Mouse (Mus musculus) layer of hippocampus, adult 8-10 months (tissue): ENCODE results near the gene Ermap. TPM values are rescaled to one million over a fixed set of nuclear protein-coding genes. Genes with fewer than 3 reads are reported as not detected.

Source experiments
- DNase-seq, 2 experiments: peaks; one replicate each; pipeline ENCODE4 v3.0.0; 2022; ENCODE audit warnings: low spot score in 2 of 2
- total RNA-seq, 4 experiments: library from RNA; stranded (reverse); gene quantifications; 2 replicates each; pipeline ENCODE4 v1.2.4; 2022

Gene Ermap
- total RNA-seq, 4 experiments from 2014 or later = 0.23 to 0.54 (median 0.28) TPM

DNA sequence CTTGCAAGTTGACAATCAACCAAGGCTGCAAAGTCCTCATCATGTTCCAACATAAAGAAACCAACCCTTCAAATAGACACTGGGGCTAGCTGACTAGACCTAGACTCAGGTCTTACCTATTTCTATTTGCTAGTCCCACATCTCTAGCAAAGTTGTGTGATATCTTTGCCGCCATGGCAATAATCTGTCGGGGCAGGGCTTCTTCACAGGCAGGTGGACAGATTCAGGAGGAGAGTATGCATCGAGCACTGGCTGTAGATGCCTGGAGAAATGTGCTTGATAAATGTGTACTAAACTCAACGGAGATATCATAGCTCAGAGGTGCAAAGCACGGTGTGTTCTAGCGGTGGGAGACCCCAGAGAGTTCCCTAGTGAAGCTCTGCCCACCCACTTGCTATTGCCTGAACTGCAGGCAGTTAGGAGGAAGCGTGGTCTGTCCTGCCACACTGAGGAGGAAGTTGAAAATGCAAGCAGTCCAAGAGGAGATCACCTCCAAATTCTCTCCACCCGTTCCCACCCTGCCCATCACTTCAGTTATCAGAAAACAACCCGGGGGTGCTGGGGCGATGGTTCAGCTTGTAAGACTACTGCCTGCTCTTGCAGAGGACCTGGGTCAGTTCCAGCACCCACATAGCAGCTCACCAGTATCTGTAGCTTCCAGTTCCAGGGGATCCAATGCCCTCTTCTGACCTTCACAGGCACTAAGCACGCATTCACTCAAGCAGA, 1.6 kb downstream of the Ermap start:
- DNase-seq = no peak

DNA sequence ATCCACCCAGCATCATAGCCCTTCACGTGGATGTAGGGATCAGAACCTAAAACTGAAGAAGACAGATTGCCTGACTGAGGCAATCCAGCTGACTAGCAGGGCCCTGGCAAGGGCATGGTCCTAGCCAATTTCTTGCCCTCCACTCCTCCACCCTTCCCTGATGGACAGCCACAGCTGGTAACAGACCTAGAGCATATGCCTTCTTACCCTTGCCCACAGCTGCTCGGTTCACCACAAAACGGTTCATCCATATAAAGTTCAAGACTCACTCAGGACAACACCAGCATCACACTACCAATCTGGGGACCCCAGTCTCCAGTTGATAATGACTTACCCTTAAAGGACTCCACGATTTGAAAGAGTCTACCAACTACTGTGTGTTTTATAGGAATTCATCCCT, 4.0 kb downstream of the Ermap start:
- DNase-seq = no peak

GRCm38 (mm10) chr4:119183525-119183924, 6.3 kb downstream of the Ermap start:
- DNase-seq = no peak

DNA sequence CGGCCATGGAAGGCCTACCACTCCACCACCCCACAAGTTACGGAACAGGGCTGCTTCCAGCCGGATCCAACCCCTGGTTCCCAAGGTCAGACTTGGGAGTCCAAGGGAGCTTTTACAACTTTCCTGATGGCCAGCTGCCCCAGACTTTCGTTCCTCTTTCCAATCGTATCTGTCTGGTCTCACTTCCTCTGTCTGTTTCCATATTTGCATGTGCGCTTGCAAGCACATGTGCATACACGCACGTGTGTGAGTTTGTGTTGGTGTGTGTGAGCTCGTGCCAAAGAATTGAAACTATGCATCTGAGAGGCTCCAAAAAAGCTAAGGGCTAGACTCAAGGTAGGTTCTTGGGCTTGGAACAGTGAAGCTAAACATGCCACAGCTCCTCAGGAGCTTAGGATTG, 8.4 kb downstream of the Ermap start:
- no peak for DNase-seq

DNA sequence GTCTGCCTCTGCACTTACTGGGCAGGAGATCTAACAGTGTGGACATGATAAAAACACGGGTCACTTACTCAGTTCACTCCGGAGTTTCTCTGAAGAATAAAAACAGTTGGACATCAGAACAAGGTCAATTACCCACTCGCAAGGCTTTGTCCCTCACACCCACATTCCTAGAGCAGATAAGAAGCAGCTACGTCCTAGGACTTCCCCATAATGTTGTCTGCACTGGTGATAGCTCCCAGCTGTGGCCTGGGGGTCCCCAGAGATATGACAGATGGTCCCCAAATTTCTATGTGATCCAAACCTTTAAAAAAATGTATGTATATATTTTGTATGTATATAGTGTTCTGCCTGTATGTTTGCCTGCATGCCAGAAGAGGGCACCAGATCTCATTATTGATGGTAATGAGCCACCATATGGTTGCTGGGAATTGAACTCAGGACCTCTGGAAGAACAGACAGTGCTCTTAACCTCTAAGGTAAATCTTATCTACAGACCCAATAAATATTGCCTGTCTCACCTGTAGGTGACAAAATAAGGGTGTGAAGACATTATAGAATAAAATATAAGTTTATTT, 9.6 kb downstream of the Ermap start:
- DNase-seq = no peak

DNA sequence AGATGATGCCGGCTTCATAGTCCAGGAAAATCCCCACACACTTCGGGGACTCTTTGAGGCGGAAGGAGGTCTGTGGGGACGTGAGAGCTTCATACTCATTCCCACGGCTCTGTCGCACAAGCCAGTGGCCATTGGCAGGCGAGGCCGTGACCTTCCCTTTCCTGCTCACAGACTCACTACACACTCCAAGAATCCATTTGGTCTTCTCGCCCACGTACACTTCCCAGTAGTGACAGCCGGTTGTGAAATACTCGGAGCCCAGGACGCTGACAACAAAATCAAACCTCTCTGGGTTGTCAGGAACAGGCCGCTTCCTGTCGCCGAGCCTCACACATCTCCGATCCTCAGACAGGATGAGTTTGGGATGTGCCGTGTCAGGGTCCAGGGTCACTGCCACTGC, 11.5 kb downstream of the Ermap start:
- no peak for DNase-seq

DNA sequence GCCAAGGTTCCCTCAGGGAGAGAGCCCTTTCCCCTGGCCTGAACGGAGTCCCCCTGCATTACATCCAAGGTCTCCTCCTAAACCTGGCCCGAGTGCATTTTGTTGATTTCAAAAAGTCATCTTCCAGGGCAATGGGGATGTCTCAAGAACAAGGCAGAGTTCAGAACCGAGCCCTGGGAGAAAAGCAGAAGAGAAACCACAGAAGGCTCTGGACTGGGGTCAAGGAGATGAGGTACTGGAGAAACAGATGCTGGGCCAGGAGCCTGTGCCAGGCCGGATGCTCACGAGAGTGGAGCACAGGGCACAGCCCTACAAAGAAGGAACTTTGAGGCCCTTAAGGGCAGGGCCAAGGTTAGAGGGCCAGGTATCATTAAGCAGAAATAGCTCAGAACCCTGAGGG, 12.1 kb downstream of the Ermap start:
- no peak for DNase-seq

GRCm38 (mm10) chr4:119173851-119174453, 15.9 kb downstream of the Ermap start, which contains the start of gene Zfp691:
Gene Zfp691, minus strand, starts transcription at chr4:119174195.
- DNase-seq = peak; percentile 96

- DNase-seq = no peak
These were observed 16.7 kb downstream of the Ermap start for GRCm38 (mm10) chr4:119172919-119173650.

DNA sequence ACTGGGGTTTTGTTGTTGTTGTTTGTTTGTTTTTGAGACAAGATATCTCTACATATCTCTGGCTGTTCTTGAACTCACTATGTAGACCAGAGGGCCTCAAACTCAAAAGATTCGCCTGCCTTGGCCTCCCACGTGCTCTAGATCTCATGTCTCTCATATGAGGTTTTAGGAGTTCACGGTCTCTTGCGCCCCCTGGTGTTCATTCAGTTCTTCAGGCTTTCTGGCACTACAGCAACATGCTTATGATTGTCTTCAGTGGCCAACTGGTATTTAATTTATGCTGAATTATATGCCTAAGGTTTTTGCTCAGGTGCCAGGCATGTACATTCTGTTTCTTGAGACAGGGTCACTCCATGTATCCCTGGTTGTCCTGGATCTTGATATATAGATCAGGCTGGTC, 22.1 kb downstream of the Ermap start:
- DNase-seq = peak; percentile 82 to 93

- DNase-seq = no peak
These were observed 22.7 kb downstream of the Ermap start for GRCm38 (mm10) chr4:119167068-119167467.

DNA sequence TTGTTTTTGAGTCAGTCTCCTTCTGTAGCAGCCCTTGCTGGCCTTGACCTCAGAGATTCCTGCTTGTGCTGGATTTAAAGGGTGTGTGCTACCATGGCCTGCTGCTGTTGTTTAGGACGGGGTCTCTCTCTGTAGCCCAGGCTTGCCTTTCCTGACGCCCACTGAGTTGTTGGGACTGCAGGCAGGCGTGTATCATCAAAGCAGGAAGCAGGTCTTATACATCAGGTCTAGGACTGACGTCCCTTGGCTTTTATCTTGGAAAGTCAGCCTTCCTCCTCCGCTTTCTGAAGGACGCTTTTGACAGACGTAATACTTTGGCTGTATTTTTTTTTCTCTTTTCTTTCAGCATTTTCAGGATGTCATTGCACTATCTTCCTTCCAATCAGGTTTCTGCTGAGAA, 23.9 kb downstream of the Ermap start:
- no peak for DNase-seq

DNA sequence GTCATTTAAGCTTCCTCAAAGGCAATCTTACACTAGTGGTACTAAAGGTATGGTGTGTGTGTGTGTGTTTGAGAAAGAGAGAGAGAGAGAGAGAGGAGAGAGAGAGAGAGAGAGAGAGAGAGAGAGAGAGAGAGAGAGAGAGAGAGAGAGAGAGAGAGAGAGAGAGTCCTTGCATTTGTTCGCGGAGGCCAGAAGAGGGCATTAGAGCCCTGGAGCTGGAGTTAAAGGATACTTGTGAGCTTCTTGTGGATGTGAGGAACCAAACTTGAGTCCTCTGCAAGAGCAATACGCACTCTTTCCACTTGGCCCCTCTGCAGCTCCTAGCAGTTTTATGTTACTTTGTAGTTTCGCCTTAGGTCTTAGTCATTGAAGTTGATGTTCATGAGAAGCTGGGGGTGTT, 26.8 kb downstream of the Ermap start:
- DNase-seq = no peak

DNA sequence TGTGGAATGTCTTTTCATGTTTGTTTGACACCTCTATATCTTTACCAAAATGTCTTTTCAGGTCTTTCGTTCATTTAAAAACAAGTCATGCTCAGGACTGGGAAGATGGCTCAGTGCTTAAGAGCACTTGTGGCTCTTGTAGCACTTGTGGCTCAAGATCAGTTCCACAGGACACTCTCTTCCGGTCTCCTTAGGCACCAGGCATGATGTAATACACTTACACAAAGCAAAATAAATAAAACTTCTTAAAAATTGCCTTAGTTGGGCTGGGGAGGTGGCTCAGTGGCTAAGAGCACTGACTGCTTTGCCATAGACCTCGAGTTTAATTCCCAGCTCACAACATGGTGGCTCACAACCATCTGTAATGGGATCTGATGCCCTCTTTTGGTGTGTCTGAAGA, 28.5 kb downstream of the Ermap start:
- DNase-seq = no peak

GRCm38 (mm10) chr4:119157891-119158290, 31.9 kb downstream of the Ermap start:
- no peak for DNase-seq

DNA sequence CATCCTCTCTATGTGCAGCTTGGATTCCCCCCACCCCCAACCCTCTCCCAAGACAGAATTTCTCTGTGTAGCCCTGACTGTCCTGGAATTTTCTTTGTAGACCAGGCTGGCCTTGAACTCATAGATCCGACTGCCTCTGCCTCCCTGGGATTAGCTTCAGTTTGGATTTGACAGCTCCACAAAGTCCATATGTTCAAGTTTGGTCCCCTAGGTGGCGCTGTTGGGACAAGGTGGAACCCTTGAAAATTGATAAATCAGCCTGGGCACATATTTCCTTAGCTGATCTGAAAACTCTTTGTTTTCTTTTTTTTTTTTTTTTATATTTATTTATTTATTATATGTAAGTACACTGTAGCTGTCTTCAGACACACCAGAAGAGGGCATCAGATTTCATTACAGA, 32.6 kb downstream of the Ermap start:
- peak in 1 of 2 experiments; percentile 55 for DNase-seq

- no peak for DNase-seq
These were observed 41.1 kb downstream of the Ermap start for GRCm38 (mm10) chr4:119148741-119149140.

- DNase-seq = no peak
These were observed 42.5 kb downstream of the Ermap start for GRCm38 (mm10) chr4:119147347-119147746.

DNA sequence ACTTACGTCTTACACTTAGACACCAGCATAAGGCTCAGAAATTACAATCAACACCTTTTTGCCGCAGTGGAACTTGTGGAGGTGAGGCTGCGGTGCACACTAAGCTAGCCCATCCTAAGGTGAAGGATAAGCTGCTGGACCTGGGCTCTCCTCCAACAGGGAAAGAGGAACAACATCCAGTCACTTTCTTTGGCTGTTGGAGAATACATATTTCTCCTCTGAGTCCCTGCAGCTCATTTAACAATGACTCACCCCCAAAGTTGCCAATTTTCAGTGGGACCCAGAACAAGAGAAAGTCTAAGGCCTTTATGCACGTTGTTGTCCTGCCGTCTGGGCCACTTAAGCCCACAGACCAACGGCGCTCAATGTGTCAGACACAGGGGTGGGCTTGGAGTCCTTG, 43.0 kb downstream of the Ermap start:
- DNase-seq = no peak

DNA sequence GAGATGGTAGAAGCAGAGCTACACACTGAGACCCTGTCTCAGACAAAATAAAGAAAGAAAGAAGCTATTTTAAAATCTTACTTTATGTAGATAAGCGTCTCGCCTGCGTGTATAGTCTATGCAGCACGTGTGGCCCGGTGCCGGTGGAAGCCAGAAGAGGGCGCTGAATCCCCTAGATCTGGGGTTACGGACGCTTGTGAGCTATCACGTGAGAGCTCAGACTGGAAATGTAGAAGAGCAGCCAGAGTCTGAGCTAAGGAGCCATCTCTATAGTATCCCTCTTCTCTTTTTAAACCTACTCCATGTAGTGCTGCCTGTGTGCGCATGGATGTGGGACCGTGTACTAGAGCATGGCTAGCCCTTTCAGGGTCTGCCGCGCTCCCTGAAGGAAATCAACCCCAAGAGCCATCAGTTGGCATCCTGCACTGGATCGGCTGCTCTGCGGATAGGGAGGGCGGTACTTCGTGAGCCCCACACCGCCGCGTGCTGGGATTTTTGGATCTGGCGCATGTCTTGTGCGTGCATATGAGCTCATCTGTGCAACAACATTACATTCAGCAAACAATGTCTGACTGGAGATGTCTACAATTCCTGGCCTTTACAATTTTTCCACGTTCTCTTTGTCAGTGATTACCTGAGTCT, 47.5 kb downstream of the Ermap start:
- DNase-seq = peak in 1 of 2 experiments; percentile 39

GRCm38 (mm10) chr4:119141191-119141590, 48.6 kb downstream of the Ermap start:
- peak in 1 of 2 experiments; percentile 28 for DNase-seq

- DNase-seq = no peak
These were observed 49.7 kb downstream of the Ermap start for GRCm38 (mm10) chr4:119140126-119140525.
